Mouse (Mus musculus) gastrocnemius, postnatal 10 days (tissue): ENCODE data around the gene Smad5. TPM values are rescaled to one million over a fixed set of nuclear protein-coding genes. Genes with fewer than 3 reads are reported as not detected.
A peak's percentile ranks its signal among the peaks of the same experiment; 100 is the strongest.

Experiments used
- DNase-seq: peaks from one replicate; pipeline ENCODE4 v3.0.0; 2021; ENCODE audit warnings: mixed read lengths
- long read RNA-seq, 2 experiments: library from polyadenylated mRNA; stranded (forward); transcript quantifications; one replicate each; pipeline ENCODE4 v2.0.0; 2021
- total RNA-seq, 2 experiments: library from RNA; stranded (reverse); gene quantifications; 2 replicates each; pipeline ENCODE4 v1.2.3; 2021

Gene Smad5
- total RNA-seq: 10 to 100 TPM; 31.7 to 38.2 TPM
- long read RNA-seq, experiment 1, full-length matches to known transcripts: 4 of 14 reads
- long read RNA-seq, experiment 1, partial matches to known transcripts: 9 of 14 reads
- long read RNA-seq, experiment 1, other reads (novel, unspliced or antisense): 1 of 14 reads
- long read RNA-seq, experiment 2, full-length matches to known transcripts: 5 of 11 reads
- long read RNA-seq, experiment 2, partial matches to known transcripts: 1 of 11 reads
- long read RNA-seq, experiment 2, other reads (novel, unspliced or antisense): 5 of 11 reads

- DNase-seq: peak; percentile 91
Observed at GRCm38 (mm10) chr13:56702469-56703221, at the start of gene Smad5. TSS of gene Smad5 (plus strand) at chr13:56703010.

DNA sequence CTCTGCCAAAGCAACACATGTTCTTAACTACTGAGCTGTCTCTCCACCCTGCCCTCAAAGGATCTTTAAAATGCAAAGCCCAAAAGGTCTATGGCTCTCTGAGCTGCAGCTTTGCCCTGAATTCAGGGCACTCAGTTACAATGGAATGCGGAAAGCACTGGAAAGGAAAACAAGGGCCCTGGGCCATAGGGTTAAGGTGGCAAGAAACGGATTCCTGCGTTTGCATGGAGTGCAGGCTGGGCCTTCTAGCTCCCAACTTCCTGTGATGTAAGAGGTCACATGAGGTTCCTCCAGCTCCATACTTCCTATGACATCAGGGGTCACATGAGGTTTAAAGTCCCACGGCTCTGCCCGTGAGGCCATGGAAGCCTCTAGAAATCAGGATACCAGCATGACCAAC, 48.6 kb upstream of the Smad5 start:
- no peak for DNase-seq

GRCm38 (mm10) chr13:56657946-56658512, 44.8 kb upstream of the Smad5 start:
- peak; percentile 89 for DNase-seq

DNA sequence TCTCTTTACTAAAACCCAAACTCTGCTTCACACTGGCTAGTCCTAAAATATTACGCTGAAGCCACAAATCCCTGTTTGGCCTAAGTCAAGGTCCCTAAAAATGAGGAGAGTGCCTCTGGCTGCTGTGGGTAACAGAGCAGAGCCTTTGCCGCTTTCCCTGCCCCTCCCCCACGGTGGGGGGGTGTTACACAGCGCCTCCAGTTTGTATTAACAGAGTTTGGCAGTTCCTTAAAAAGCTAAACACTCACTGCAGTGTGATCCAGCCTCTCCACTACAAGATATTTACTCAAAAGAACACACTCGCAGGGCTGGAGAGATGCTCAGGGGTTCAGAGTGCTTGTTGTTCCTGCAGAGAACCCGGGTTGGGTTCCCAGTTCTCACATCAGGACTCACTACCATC, 43.9 kb upstream of the Smad5 start:
- DNase-seq: no peak

GRCm38 (mm10) chr13:56661914-56662621, 40.7 kb upstream of the Smad5 start:
- DNase-seq: no peak

GRCm38 (mm10) chr13:56664256-56665170, 38.3 kb upstream of the Smad5 start:
- no peak for DNase-seq

DNA sequence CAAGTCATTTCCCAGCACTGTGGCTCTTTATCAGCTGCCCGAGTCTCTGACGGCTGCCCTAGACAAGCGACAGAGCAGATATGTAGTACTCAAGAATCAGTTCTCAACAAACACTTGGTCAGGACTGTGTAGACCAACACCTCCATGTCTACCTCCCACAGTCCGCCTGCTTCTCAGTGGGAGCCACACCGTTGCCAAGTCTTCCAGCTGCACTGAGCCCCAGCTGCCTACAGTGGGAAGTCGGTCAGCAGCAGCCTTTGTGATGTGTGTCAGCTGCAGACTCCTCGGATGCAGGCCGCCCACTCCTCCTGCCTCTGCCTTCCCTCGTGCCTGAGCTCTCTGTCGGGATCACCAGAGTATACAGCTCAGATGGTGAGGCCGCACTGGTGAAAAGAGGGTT, 31.6 kb upstream of the Smad5 start:
- peak; percentile 26 for DNase-seq

DNA sequence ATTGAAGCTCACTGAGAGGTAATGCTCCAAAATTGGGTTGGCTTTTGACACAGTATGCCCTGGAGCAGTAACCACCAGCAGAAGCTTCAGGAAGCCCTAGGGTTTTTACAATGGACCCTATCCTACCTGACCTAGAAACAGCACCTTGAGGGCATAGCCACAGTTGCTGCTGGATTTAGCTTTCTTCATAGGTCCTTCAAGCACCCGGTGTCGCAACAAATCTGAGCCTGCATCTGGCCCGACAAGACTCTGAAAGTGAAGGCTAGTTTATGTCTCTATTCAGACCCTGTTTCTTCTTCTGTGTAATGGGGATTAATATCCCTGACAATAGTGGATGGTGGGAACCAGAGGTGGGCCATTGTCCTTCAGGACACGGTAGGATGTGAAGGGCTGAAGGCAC, 25.1 kb upstream of the Smad5 start:
- no peak for DNase-seq

GRCm38 (mm10) chr13:56678188-56678787, 24.5 kb upstream of the Smad5 start:
- DNase-seq: no peak

DNA sequence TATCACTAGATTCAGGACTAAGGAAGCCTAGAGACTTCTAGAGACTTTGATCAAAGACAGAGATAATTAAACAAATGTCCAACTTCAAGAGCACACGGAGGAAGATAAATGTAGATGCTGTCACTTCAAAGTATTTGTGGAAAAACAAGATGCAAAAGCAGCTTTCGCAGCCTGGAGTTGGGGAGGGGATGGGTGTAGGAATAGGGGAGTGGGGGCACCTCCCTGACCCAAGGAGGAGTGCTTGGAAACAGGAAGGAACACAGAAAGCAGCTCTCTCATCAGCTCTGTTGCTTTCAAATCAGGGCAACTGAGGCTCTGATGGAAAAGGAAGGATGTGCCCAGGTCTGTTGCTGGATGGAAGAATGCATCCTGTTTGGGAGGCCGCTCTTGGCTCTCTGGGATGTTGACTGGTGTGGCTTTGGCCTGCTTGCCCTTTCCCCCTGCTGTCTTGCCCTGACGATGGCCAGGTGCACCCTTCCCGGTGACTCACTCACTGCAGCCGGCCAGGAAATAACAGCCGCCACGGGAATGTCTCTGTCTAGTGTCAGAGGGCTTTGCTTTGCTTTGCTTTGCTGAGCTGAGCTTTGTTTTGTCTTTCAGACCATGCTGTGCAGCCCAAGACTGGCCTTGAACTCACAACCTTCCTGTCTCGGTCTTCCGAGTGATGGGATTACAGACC, 23.8 kb upstream of the Smad5 start:
- no peak for DNase-seq

- DNase-seq: no peak
Observed at GRCm38 (mm10) chr13:56681924-56682323, 20.9 kb upstream of the Smad5 start.

DNA sequence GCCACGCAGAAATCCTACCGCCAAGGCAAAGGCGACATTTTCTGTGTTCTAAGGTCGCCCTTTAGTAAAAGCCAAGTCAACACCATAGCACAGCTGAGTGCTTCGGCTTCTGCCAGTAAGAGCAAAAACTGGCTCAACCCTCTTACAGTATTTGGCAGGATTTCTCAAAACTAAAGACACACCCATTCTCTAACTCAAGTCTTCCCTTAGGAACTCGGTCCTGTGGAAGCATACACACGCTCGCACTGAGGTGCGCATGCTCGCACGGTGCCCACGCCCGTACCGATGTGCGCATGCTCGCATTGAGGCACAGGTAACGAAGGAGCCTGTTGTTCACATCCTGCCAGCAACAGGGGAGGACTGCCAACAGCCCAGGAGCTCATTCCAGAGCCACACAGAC, 20.5 kb upstream of the Smad5 start:
- peak; percentile 50 for DNase-seq

GRCm38 (mm10) chr13:56683306-56683705, 19.5 kb upstream of the Smad5 start:
- DNase-seq: no peak

- DNase-seq: no peak
Observed at GRCm38 (mm10) chr13:56692011-56692410, 10.8 kb upstream of the Smad5 start.

- no peak for DNase-seq
Observed at GRCm38 (mm10) chr13:56692644-56693043, 10.2 kb upstream of the Smad5 start.

DNA sequence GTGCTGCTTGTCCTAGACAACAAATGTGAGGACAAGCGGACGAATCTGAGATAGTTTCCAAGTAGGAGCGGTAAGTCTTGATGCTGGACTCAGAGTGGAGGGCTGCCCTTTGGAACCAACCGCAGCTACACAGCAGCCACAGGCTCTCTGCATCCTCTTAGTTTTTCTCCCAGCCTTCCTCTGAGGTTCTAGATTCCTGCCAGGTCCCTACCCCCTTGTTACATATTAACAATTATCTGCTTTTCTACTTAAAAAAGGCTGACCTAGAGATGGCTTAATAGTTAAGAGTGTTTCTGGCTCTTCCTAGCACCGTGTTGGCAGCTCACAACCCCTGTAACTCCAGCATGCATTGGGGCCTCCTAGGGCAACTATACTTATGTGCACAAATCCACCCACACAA, 7.1 kb upstream of the Smad5 start:
- DNase-seq: no peak

DNA sequence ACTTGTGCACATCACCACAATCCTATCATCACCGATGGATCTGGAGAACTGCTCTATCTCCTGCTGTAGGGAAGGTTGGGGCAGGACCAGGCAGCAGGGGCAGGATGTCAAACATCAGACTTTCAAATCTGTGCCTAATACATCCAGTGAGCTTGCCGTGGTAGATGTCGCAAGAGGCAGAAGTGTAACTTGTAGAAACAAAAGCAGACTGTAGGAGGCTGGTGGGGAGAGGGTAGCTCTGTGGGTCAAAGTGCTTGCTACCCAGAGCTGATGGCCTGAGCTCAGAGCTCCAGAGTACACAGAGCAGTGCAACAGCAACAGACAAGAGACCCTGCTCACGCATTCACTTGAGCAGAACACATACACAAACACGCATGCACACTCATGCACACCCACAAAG, 6.1 kb upstream of the Smad5 start:
- DNase-seq: no peak

GRCm38 (mm10) chr13:56697171-56697570, 5.6 kb upstream of the Smad5 start:
- no peak for DNase-seq

DNA sequence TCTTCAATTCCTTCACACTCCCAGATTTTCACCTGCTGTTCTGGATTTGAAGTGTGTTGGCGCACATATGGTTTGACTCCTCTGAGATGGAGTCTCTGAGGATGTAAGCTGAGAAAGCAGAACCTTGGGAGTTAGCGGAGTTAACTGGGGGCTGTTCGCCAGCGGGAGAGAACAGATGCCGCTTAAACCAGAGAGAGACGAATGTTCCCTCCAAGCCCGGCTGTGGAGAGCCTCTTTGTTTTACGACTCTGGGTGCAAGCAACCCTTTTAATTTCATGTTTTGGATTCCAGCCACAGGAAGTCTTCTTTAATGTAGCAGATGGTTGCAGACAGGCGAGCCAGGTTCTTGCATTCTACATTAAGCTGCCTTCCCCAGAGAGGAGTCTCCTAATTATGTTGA, 4.4 kb upstream of the Smad5 start:
- DNase-seq: peak; percentile 22

DNA sequence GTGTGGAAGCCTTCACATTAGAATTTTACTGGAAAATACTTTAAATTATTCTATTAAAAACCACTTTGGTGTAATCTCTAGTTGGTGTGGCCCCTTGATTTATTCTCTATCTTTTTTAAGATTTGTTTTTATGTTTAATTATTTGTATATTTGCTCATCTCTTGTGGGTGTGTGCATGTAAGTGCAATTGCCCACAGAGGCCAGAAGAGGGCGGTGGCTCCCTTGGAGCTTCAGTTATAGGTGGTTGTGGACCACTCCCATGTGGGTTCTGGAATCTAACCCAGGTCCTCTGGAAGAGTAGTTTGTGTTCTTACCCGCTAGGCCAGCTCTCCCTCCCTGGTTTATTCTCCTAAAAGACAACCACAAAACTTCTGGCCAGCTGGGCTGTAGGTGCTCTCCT, 3.4 kb upstream of the Smad5 start:
- no peak for DNase-seq

- DNase-seq: no peak
Observed at GRCm38 (mm10) chr13:56700981-56701380, 1.8 kb upstream of the Smad5 start.
